Mouse (Mus musculus): ENCODE results near the gene B2m. TPM values are rescaled to one million over a fixed set of nuclear protein-coding genes. Genes with fewer than 3 reads are reported as not detected.
A peak's percentile ranks its signal among the peaks of the same experiment; 100 is the strongest.

Gene B2m
- polyA plus RNA-seq, 1 experiment from 2014 or later = 159 TPM

- Histone ChIP-seq H3K4me3 (ENCODE audit: low read depth, low read length) (no peak within 1 kb of the TSS), H3K36me3 (replicated peaks; ENCODE audit: control insufficient read depth, insufficient read depth, low read depth, low read length) (no peaks in the 10 kb centered on the region), H3K27me3 (ENCODE audit: control insufficient read depth, insufficient read depth, low read length) (no peaks in the 10 kb centered on the region), H3K4me1 (ENCODE audit: control insufficient read depth, insufficient read depth, low read length) (no peaks in the 10 kb centered on the region), H3K9ac (replicated peaks; ENCODE audit: low read length) (no peak within 1 kb of the TSS), H3K27ac (replicated peaks; ENCODE audit: low read depth, low read length) (no peak within 1 kb of the TSS), H3K4me2 (ENCODE audit: low read depth, low read length) (no peak within 1 kb of the TSS), H3K9me3 (replicated peaks; ENCODE audit: control insufficient read depth, low read length) (no peaks in the 10 kb centered on the region)
- peak; percentile 86 for DNase-seq (ENCODE audit: low spot score)
- WGBS = 33% methylated on average over 2 of the region's 2 CpGs
- ATAC-seq (replicated peaks; ENCODE audit: insufficient number of reproducible peaks, low FRiP score, low TSS enrichment, low read depth) = 0 out of 2 replicates have a peak, but pooled peaks have one; percentile 48
These were observed 13.2 kb downstream of the B2m start, which contains the start of gene Trim69 for GRCm38 (mm10) chr2:122160680-122161079. Gene Trim69, plus strand, starts transcription at chr2:122160700.

GRCm38 (mm10) chr2:122161542-122161941 lies 14.1 kb downstream of the B2m start:
- Histone ChIP-seq H3K27me3 (ENCODE audit: control insufficient read depth, insufficient read depth, low read length) (no peaks in the 10 kb centered on the region), H3K27ac (replicated peaks; ENCODE audit: low read depth, low read length) (no peak overlapping the region), H3K9ac (replicated peaks; ENCODE audit: low read length) (no peak overlapping the region), H3K4me1 (ENCODE audit: control insufficient read depth, insufficient read depth, low read length) (no peaks in the 10 kb centered on the region), H3K9me3 (replicated peaks; ENCODE audit: control insufficient read depth, low read length) (no peaks in the 10 kb centered on the region), H3K36me3 (replicated peaks; ENCODE audit: control insufficient read depth, insufficient read depth, low read depth, low read length) (no peaks in the 10 kb centered on the region), H3K4me2 (ENCODE audit: low read depth, low read length) (no peak overlapping the region), H3K4me3 (ENCODE audit: low read depth, low read length) (no peak overlapping the region)
- WGBS = 49% methylated on average over 4 of the region's 4 CpGs
- no peak for DNase-seq (ENCODE audit: low spot score)
- no peak for ATAC-seq (replicated peaks; ENCODE audit: insufficient number of reproducible peaks, low FRiP score, low TSS enrichment, low read depth)

- Histone ChIP-seq H3K4me3 (ENCODE audit: low read depth, low read length) (no peak overlapping the region), H3K36me3 (replicated peaks; ENCODE audit: control insufficient read depth, insufficient read depth, low read depth, low read length) (no peaks in the 10 kb centered on the region), H3K27ac (replicated peaks; ENCODE audit: low read depth, low read length) (no peak overlapping the region), H3K9ac (replicated peaks; ENCODE audit: low read length) (no peak overlapping the region), H3K9me3 (replicated peaks; ENCODE audit: control insufficient read depth, low read length) (no peaks in the 10 kb centered on the region), H3K4me1 (ENCODE audit: control insufficient read depth, insufficient read depth, low read length) (no peaks in the 10 kb centered on the region), H3K27me3 (ENCODE audit: control insufficient read depth, insufficient read depth, low read length) (no peaks in the 10 kb centered on the region), H3K4me2 (ENCODE audit: low read depth, low read length) (no peak overlapping the region)
- DNase-seq (ENCODE audit: low spot score) (no peak), ATAC-seq (replicated peaks; ENCODE audit: insufficient number of reproducible peaks, low FRiP score, low TSS enrichment, low read depth) (no peak)
- 81% methylated on average over 2 of the region's 2 CpGs for WGBS
These were observed 15.0 kb downstream of the B2m start for GRCm38 (mm10) chr2:122162529-122162928.

GRCm38 (mm10) chr2:122163430-122164195 lies 16.1 kb downstream of the B2m start:
- DNase-seq (ENCODE audit: low spot score) (no peak), ATAC-seq (replicated peaks; ENCODE audit: insufficient number of reproducible peaks, low FRiP score, low TSS enrichment, low read depth) (no peak)
- Histone ChIP-seq H3K4me2 (ENCODE audit: low read depth, low read length) (no peak overlapping the region), H3K27ac (replicated peaks; ENCODE audit: low read depth, low read length) (no peak overlapping the region), H3K9ac (replicated peaks; ENCODE audit: low read length) (no peak overlapping the region), H3K4me3 (ENCODE audit: low read depth, low read length) (no peak overlapping the region), H3K27me3 (ENCODE audit: control insufficient read depth, insufficient read depth, low read length) (no peaks in the 10 kb centered on the region), H3K4me1 (ENCODE audit: control insufficient read depth, insufficient read depth, low read length) (no peaks in the 10 kb centered on the region), H3K9me3 (replicated peaks; ENCODE audit: control insufficient read depth, low read length) (no peaks in the 10 kb centered on the region), H3K36me3 (replicated peaks; ENCODE audit: control insufficient read depth, insufficient read depth, low read depth, low read length) (no peaks in the 10 kb centered on the region)
- 71% methylated on average over 13 of the region's 13 CpGs for whole genome bisulfite sequencing

- Histone ChIP-seq H3K4me3 (ENCODE audit: low read depth, low read length) (no peak overlapping the region), H3K9ac (replicated peaks; ENCODE audit: low read length) (no peak overlapping the region), H3K4me2 (ENCODE audit: low read depth, low read length) (no peak overlapping the region), H3K4me1 (ENCODE audit: control insufficient read depth, insufficient read depth, low read length) (no peaks in the 10 kb centered on the region), H3K36me3 (replicated peaks; ENCODE audit: control insufficient read depth, insufficient read depth, low read depth, low read length) (no peaks in the 10 kb centered on the region), H3K27me3 (ENCODE audit: control insufficient read depth, insufficient read depth, low read length) (no peaks in the 10 kb centered on the region), H3K27ac (replicated peaks; ENCODE audit: low read depth, low read length) (no peak overlapping the region), H3K9me3 (replicated peaks; ENCODE audit: control insufficient read depth, low read length) (no peaks in the 10 kb centered on the region)
- ATAC-seq (replicated peaks; ENCODE audit: insufficient number of reproducible peaks, low FRiP score, low TSS enrichment, low read depth) (no peak), DNase-seq (ENCODE audit: low spot score) (no peak)
- WGBS = 84% methylated on average over 11 of the region's 11 CpGs
These were observed 16.8 kb downstream of the B2m start for GRCm38 (mm10) chr2:122164293-122164692.

GRCm38 (mm10) chr2:122171292-122171691 lies 23.8 kb downstream of the B2m start:
- no peak overlapping the region for H3K9ac ChIP-seq (replicated peaks; ENCODE audit: low read length)
- 87% methylated on average over 6 of the region's 6 CpGs for WGBS
- no peaks in the 10 kb centered on the region for H3K4me1 ChIP-seq (ENCODE audit: control insufficient read depth, insufficient read depth, low read length)
- no peak for ATAC-seq (replicated peaks; ENCODE audit: insufficient number of reproducible peaks, low FRiP score, low TSS enrichment, low read depth)
- no peak overlapping the region for H3K27ac ChIP-seq (replicated peaks; ENCODE audit: low read depth, low read length)
- H3K27me3 ChIP-seq (ENCODE audit: control insufficient read depth, insufficient read depth, low read length) = no peaks in the 10 kb centered on the region
- H3K9me3 ChIP-seq (replicated peaks; ENCODE audit: control insufficient read depth, low read length) = no peaks in the 10 kb centered on the region
- no peak overlapping the region for H3K4me3 ChIP-seq (ENCODE audit: low read depth, low read length)
- H3K36me3 ChIP-seq (replicated peaks; ENCODE audit: control insufficient read depth, insufficient read depth, low read depth, low read length) = no peaks in the 10 kb centered on the region
- H3K4me2 ChIP-seq (ENCODE audit: low read depth, low read length) = no peak overlapping the region
- DNase-seq (ENCODE audit: low spot score) = no peak

GRCm38 (mm10) chr2:122172188-122172587 lies 24.7 kb downstream of the B2m start:
- no peak overlapping the region for H3K27ac ChIP-seq (replicated peaks; ENCODE audit: low read depth, low read length)
- no peaks in the 10 kb centered on the region for H3K27me3 ChIP-seq (ENCODE audit: control insufficient read depth, insufficient read depth, low read length)
- H3K9me3 ChIP-seq (replicated peaks; ENCODE audit: control insufficient read depth, low read length) = no peaks in the 10 kb centered on the region
- ATAC-seq (replicated peaks; ENCODE audit: insufficient number of reproducible peaks, low FRiP score, low TSS enrichment, low read depth) = no peak
- no peak overlapping the region for H3K9ac ChIP-seq (replicated peaks; ENCODE audit: low read length)
- H3K4me3 ChIP-seq (ENCODE audit: low read depth, low read length) = no peak overlapping the region
- no peaks in the 10 kb centered on the region for H3K4me1 ChIP-seq (ENCODE audit: control insufficient read depth, insufficient read depth, low read length)
- no peak for DNase-seq (ENCODE audit: low spot score)
- WGBS = 90% methylated on average over 2 of the region's 2 CpGs
- H3K36me3 ChIP-seq (replicated peaks; ENCODE audit: control insufficient read depth, insufficient read depth, low read depth, low read length) = no peaks in the 10 kb centered on the region
- no peak overlapping the region for H3K4me2 ChIP-seq (ENCODE audit: low read depth, low read length)

- Histone ChIP-seq H3K4me1 (ENCODE audit: control insufficient read depth, insufficient read depth, low read length) (no peaks in the 10 kb centered on the region), H3K36me3 (replicated peaks; ENCODE audit: control insufficient read depth, insufficient read depth, low read depth, low read length) (no peaks in the 10 kb centered on the region), H3K27ac (replicated peaks; ENCODE audit: low read depth, low read length) (no peak overlapping the region), H3K9ac (replicated peaks; ENCODE audit: low read length) (no peak overlapping the region), H3K9me3 (replicated peaks; ENCODE audit: control insufficient read depth, low read length) (no peaks in the 10 kb centered on the region), H3K27me3 (ENCODE audit: control insufficient read depth, insufficient read depth, low read length) (no peaks in the 10 kb centered on the region), H3K4me2 (ENCODE audit: low read depth, low read length) (no peak overlapping the region), H3K4me3 (ENCODE audit: low read depth, low read length) (no peak overlapping the region)
- DNase-seq (ENCODE audit: low spot score) (no peak), ATAC-seq (replicated peaks; ENCODE audit: insufficient number of reproducible peaks, low FRiP score, low TSS enrichment, low read depth) (no peak)
- 76% methylated on average over 8 of the region's 8 CpGs for WGBS
These were observed 32.8 kb downstream of the B2m start for GRCm38 (mm10) chr2:122180051-122180822.
